Mouse (Mus musculus): ENCODE results near the gene Slc7a15. TPM values are rescaled to one million over a fixed set of nuclear protein-coding genes. Genes with fewer than 3 reads are reported as not detected.

Slc7a15 gene
- polyA plus RNA-seq, 1 experiment from 2014 or later: 0.05 TPM

GRCm38 (mm10) chr12:8497314-8497706 is 101.6 kb downstream of the Slc7a15 start:
- Histone ChIP-seq H3K9ac (ENCODE audit: low read depth, low read length) (peak overlapping the region; percentile 94; the same call in 1 of the 2 replicates), H3K4me1 (replicated peaks; ENCODE audit: insufficient read depth, low read length) (peaks cover 7% of the 10 kb centered on the region), H3K27ac (no peak overlapping the region), H3K27me3 (ENCODE audit: insufficient read depth, low read length) (no peaks in the 10 kb centered on the region), H3K4me2 (ENCODE audit: low read length) (peak overlapping the region; percentile 83), H3K4me3 (replicated peaks; ENCODE audit: low read depth, low read length) (peak overlapping the region; percentile 78), H3K9me3 (replicated peaks; ENCODE audit: low read length) (no peaks in the 10 kb centered on the region), H3K36me3 (ENCODE audit: insufficient read depth, low read length) (no peaks in the 10 kb centered on the region)
- DNase-seq (ENCODE audit: low spot score) (no peak), ATAC-seq (replicated peaks; ENCODE audit: low FRiP score, low read depth) (no peak)
- 15% methylated on average over 2 of the region's 2 CpGs for WGBS
- TF ChIP-seq CTCF (IDR thresholded peaks at IDR 0.05; ENCODE audit: low read depth): no peak

GRCm38 (mm10) chr12:8496679-8497313 is 102.1 kb downstream of the Slc7a15 start:
- Histone ChIP-seq H3K27ac (peak overlapping the region; percentile 76), H3K27me3 (ENCODE audit: insufficient read depth, low read length) (no peaks in the 10 kb centered on the region), H3K4me3 (replicated peaks; ENCODE audit: low read depth, low read length) (peak overlapping the region; percentile 78), H3K36me3 (ENCODE audit: insufficient read depth, low read length) (no peaks in the 10 kb centered on the region), H3K4me2 (ENCODE audit: low read length) (peak overlapping the region; percentile 83), H3K4me1 (replicated peaks; ENCODE audit: insufficient read depth, low read length) (peaks cover 7% of the 10 kb centered on the region), H3K9ac (ENCODE audit: low read depth, low read length) (0 out of 2 replicates have a peak overlapping the region, but pooled peaks have one; percentile 94), H3K9me3 (replicated peaks; ENCODE audit: low read length) (no peaks in the 10 kb centered on the region)
- 51% methylated on average over 2 of the region's 2 CpGs for WGBS
- no peak for DNase-seq (ENCODE audit: low spot score)
- TF ChIP-seq CTCF (IDR thresholded peaks at IDR 0.05; ENCODE audit: low read depth): no peak
- no peak for ATAC-seq (replicated peaks; ENCODE audit: low FRiP score, low read depth)

GRCm38 (mm10) chr12:8495881-8496678 is 102.8 kb downstream of the Slc7a15 start:
- TF ChIP-seq CTCF (IDR thresholded peaks at IDR 0.05; ENCODE audit: low read depth): no peak
- 23% methylated on average over 15 of the region's 15 CpGs for WGBS
- Histone ChIP-seq H3K36me3 (ENCODE audit: insufficient read depth, low read length) (no peaks in the 10 kb centered on the region), H3K9me3 (replicated peaks; ENCODE audit: low read length) (no peaks in the 10 kb centered on the region), H3K4me3 (replicated peaks; ENCODE audit: low read depth, low read length) (0 out of 2 replicates have a peak overlapping the region, but pooled peaks have one; percentile 78), H3K27me3 (ENCODE audit: insufficient read depth, low read length) (no peaks in the 10 kb centered on the region), H3K9ac (ENCODE audit: low read depth, low read length) (no peak overlapping the region), H3K27ac (peak overlapping the region; percentile 76), H3K4me1 (replicated peaks; ENCODE audit: insufficient read depth, low read length) (peaks cover 7% of the 10 kb centered on the region), H3K4me2 (ENCODE audit: low read length) (peak overlapping the region; percentile 83)
- DNase-seq (ENCODE audit: low spot score) (peak; percentile 46), ATAC-seq (replicated peaks; ENCODE audit: low FRiP score, low read depth) (no peak)

GRCm38 (mm10) chr12:8494675-8495074 is 104.2 kb downstream of the Slc7a15 start:
- no peak overlapping the region for H3K4me3 ChIP-seq (replicated peaks; ENCODE audit: low read depth, low read length)
- no peaks in the 10 kb centered on the region for H3K36me3 ChIP-seq (ENCODE audit: insufficient read depth, low read length)
- TF ChIP-seq CTCF (IDR thresholded peaks at IDR 0.05; ENCODE audit: low read depth): no peak
- H3K9me3 ChIP-seq (replicated peaks; ENCODE audit: low read length): no peaks in the 10 kb centered on the region
- H3K4me2 ChIP-seq (ENCODE audit: low read length): no peak overlapping the region
- ATAC-seq (replicated peaks; ENCODE audit: low FRiP score, low read depth) (no peak), DNase-seq (ENCODE audit: low spot score) (peak; percentile 59)
- H3K9ac ChIP-seq (ENCODE audit: low read depth, low read length): no peak overlapping the region
- H3K27me3 ChIP-seq (ENCODE audit: insufficient read depth, low read length): no peaks in the 10 kb centered on the region
- WGBS: 41% methylated on average over 3 of the region's 3 CpGs
- H3K4me1 ChIP-seq (replicated peaks; ENCODE audit: insufficient read depth, low read length): no peaks in the 10 kb centered on the region; the same call in 1 of the 2 replicates
- no peak overlapping the region for H3K27ac ChIP-seq

- no peak overlapping the region for H3K4me2 ChIP-seq (ENCODE audit: low read length)
- H3K9me3 ChIP-seq (replicated peaks; ENCODE audit: low read length): no peaks in the 10 kb centered on the region
- ATAC-seq (replicated peaks; ENCODE audit: low FRiP score, low read depth) (no peak), DNase-seq (ENCODE audit: low spot score) (no peak)
- no peak overlapping the region for H3K27ac ChIP-seq
- WGBS: 54% methylated on average over 3 of the region's 3 CpGs
- H3K4me1 ChIP-seq (replicated peaks; ENCODE audit: insufficient read depth, low read length): no peaks in the 10 kb centered on the region; the same call in 1 of the 2 replicates
- no peak overlapping the region for H3K9ac ChIP-seq (ENCODE audit: low read depth, low read length)
- no peak for TF ChIP-seq CTCF (IDR thresholded peaks at IDR 0.05; ENCODE audit: low read depth)
- no peaks in the 10 kb centered on the region for H3K27me3 ChIP-seq (ENCODE audit: insufficient read depth, low read length)
- no peaks in the 10 kb centered on the region for H3K36me3 ChIP-seq (ENCODE audit: insufficient read depth, low read length)
- H3K4me3 ChIP-seq (replicated peaks; ENCODE audit: low read depth, low read length): no peak overlapping the region
These were observed 105.5 kb downstream of the Slc7a15 start for GRCm38 (mm10) chr12:8493386-8493785.

GRCm38 (mm10) chr12:8489098-8489497 is 109.8 kb downstream of the Slc7a15 start:
- no peak for TF ChIP-seq CTCF (IDR thresholded peaks at IDR 0.05; ENCODE audit: low read depth)
- no peaks in the 10 kb centered on the region for H3K27me3 ChIP-seq (ENCODE audit: insufficient read depth, low read length)
- no peaks in the 10 kb centered on the region for H3K9me3 ChIP-seq (replicated peaks; ENCODE audit: low read length)
- no peak overlapping the region for H3K9ac ChIP-seq (ENCODE audit: low read depth, low read length)
- H3K4me1 ChIP-seq (replicated peaks; ENCODE audit: insufficient read depth, low read length): 0 out of 2 replicates have a peak, but pooled peaks cover 5% of the 10 kb centered on the region
- no peak overlapping the region for H3K4me2 ChIP-seq (ENCODE audit: low read length)
- H3K36me3 ChIP-seq (ENCODE audit: insufficient read depth, low read length): no peaks in the 10 kb centered on the region
- no peak overlapping the region for H3K4me3 ChIP-seq (replicated peaks; ENCODE audit: low read depth, low read length)
- no peak overlapping the region for H3K27ac ChIP-seq
- no peak for DNase-seq (ENCODE audit: low spot score)
- ATAC-seq (replicated peaks; ENCODE audit: low FRiP score, low read depth): peak; percentile 52; the same call in 1 of the 2 replicates
- 51% methylated on average over 4 of the region's 4 CpGs for WGBS
